Mouse (Mus musculus) forebrain, postnatal 0 days (tissue): Measurements from ENCODE around the gene Gramd1c. TPM values are rescaled to one million over a fixed set of nuclear protein-coding genes. Genes with fewer than 3 reads are reported as not detected.

Source experiments
- ATAC-seq: fragments of 200-750 bp; cut with Nextera tagmentation; 2 replicates; pipeline ENCODE4 v1.8.0; 2017; ENCODE audit warnings: mild to moderate bottlenecking, moderate library complexity
- DNase-seq: peaks from one replicate; pipeline ENCODE4 v3.0.0-alpha.2; 2015
- H3K27ac ChIP-seq: fragments of 300-500 bp; sonication (generic); 2 replicates; pipeline ENCODE4 v1.5.1; 2014; ENCODE audit warnings: low read depth, mild to moderate bottlenecking, antibody characterized with exemption, low read length, moderate library complexity, mixed read lengths
- H3K27me3 ChIP-seq: fragments of 300-500 bp; sonication (generic); 2 replicates; pipeline ENCODE4 v1.6.1; 2014; ENCODE audit warnings: mild to moderate bottlenecking, low read length, mixed read lengths; ENCODE audit not compliant: insufficient read depth
- H3K36me3 ChIP-seq: fragments of 300-500 bp; sonication (generic); 2 replicates; pipeline ENCODE4 v1.6.1; 2014; ENCODE audit warnings: mild to moderate bottlenecking, moderate library complexity; ENCODE audit not compliant: insufficient read depth
- H3K4me1 ChIP-seq: fragments of 300-500 bp; sonication (generic); 2 replicates; pipeline ENCODE4 v1.6.1; 2014; ENCODE audit warnings: antibody characterized with exemption; ENCODE audit not compliant: insufficient read depth
- H3K4me2 ChIP-seq: fragments of 300-500 bp; sonication (generic); 2 replicates; pipeline ENCODE4 v1.6.1; 2014; ENCODE audit warnings: low read depth, mild to moderate bottlenecking, moderate library complexity
- H3K4me3 ChIP-seq: fragments of 300-500 bp; sonication (generic); 2 replicates; pipeline ENCODE4 v1.5.1; 2014; ENCODE audit warnings: low read depth, low read length, mixed read lengths
- H3K9ac ChIP-seq: fragments of 300-500 bp; sonication (generic); 2 replicates; pipeline ENCODE4 v1.6.1; 2014; ENCODE audit warnings: mild to moderate bottlenecking
- H3K9me3 ChIP-seq: fragments of 300-500 bp; sonication (generic); 2 replicates; pipeline ENCODE4 v1.6.1; 2016; ENCODE audit warnings: low read length
- CTCF ChIP-seq: sonication (generic); IDR thresholded peaks from 2 replicates; pipeline ENCODE4 v1.5.1; 2016; ENCODE audit warnings: antibody characterized with exemption, control low read depth, low read depth
- WGBS: fragments of 180-500 bp; shearing (Covaris S2); extraction: QIAGEN DNeasy Blood & Tissue Kit; methylation state at CpG from one replicate; pipeline ENCODE4 v1.1.7; 2014; 5-methylcytosine and 5-hydroxymethylcytosine counted together
- polyA plus RNA-seq: library from polyadenylated mRNA; unstranded; fragments of >200 nt; fragmentation: Nextera tagmentation; extraction: Ambion mirVana; gene quantifications from 2 replicates; pipeline ENCODE4 v1.2.1, GENCODE M21; 2015
- total RNA-seq: library from RNA; depleted of rRNA; stranded (reverse); fragments of >200 nt; gene quantifications from 2 replicates; pipeline ENCODE4 v1.2.3, GENCODE M21; 2014

Gene Gramd1c
- total and polyA plus RNA-seq, 2 experiments from 2014 or later, result 2.1 to 4.4 TPM

DNA sequence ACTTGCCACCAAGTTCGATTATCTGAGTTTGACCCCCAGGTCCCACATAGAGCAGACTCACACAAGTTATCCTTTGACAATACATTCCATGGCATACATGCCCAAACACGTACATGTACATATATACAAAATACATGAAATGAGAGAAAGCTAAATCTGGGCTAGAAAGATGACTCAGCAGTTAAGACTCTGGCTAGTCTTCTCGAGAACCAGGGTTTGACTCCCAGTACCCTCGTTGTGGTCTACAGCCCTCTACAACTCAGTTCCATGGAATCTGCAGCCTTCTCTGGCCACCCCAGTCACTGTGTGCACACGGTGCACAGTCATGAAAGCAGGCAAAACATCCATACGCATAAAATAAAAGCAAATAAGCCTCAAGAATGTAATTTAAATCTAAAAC, 10.8 kb downstream of the Gramd1c start:
- Histone ChIP-seq H3K9me3 (no peaks in the 10 kb centered on the region), H3K27me3 (no peaks in the 10 kb centered on the region), H3K4me2 (no peak overlapping the region), H3K4me3 (no peak overlapping the region), H3K36me3 (no peaks in the 10 kb centered on the region), H3K4me1 (no peaks in the 10 kb centered on the region), H3K27ac (no peak overlapping the region), H3K9ac (no peak overlapping the region)
- TF ChIP-seq CTCF, result no peak
- DNase-seq, result no peak
- 91% methylated on average over 6 of the region's 6 CpGs for WGBS
- ATAC-seq, result no peak

DNA sequence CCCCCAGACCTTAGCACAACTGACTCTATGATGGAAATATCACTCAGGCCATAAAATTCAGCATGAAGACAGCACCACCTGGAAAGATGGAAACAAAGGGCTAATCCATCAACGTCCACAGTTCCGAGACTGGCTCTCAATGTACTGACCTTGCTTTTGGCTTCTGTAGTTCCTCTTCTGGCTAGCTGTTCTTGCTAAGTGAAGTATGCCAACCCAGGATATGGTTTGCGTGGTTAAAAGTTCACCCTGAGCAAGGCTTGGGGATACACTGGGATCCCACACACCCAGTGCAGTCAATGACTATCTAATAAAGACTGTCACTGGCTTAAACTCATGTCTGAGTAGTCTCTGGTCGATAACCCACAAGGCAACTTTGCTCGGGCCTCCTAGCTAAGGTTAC, 13.0 kb downstream of the Gramd1c start:
- TF ChIP-seq CTCF, result no peak
- Histone ChIP-seq H3K27ac (no peak overlapping the region), H3K9me3 (no peaks in the 10 kb centered on the region), H3K9ac (no peak overlapping the region), H3K4me2 (no peak overlapping the region), H3K36me3 (no peaks in the 10 kb centered on the region), H3K4me1 (no peaks in the 10 kb centered on the region), H3K27me3 (no peaks in the 10 kb centered on the region), H3K4me3 (no peak overlapping the region)
- ATAC-seq (no peak), DNase-seq (no peak)
- 88% methylated on average over 5 of the region's 5 CpGs for WGBS

DNA sequence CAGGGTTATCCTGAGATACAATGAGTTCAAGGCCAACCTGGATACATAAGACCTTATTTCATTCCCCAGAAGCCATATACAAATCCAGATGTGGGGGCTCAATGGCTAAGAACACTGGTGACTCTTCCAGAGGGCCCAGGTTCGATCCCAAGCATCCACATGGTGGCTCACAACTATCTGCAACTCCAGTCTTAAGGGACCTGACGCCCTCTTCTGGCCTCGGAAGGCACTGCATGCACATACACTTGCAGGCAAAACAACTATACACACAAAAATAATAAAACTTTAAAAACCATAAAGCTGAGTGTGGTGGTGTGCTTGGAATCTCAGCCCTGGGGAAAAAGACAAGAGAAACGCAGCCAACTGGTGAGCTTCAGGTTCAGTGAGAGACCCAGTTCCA, 24.0 kb downstream of the Gramd1c start:
- H3K4me2 ChIP-seq, result no peak overlapping the region
- no peaks in the 10 kb centered on the region for H3K27me3 ChIP-seq
- no peak for ATAC-seq
- no peak overlapping the region for H3K27ac ChIP-seq
- DNase-seq, result no peak
- H3K4me1 ChIP-seq, result no peaks in the 10 kb centered on the region
- no peak overlapping the region for H3K4me3 ChIP-seq
- 82% methylated on average over 4 of the region's 4 CpGs for WGBS
- H3K36me3 ChIP-seq, result no peaks in the 10 kb centered on the region
- TF ChIP-seq CTCF, result 0 out of 2 replicates have a peak, but pooled peaks have one; percentile 11
- no peak overlapping the region for H3K9ac ChIP-seq
- H3K9me3 ChIP-seq, result no peaks in the 10 kb centered on the region

DNA sequence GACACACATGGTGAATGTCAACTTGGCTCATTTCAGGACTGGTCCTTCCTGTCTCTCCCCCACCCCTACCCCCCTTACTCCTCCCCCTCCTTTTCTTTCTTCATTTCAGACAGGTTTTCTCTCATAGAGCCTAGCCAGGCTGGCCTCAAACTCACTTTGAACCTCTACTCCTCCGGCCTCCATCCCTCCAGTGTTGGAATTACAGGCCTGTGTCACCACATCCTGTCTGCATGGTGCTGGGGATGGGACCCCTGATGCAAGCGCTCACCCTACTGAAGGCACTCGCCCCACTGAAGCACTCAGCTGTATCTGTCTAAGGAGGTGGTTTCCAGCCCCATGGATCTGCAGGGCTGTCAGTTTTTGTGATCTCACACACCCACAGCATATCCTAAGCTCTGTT, 27.9 kb downstream of the Gramd1c start:
- Histone ChIP-seq H3K36me3 (no peaks in the 10 kb centered on the region), H3K9me3 (no peaks in the 10 kb centered on the region), H3K27ac (no peak overlapping the region), H3K9ac (no peak overlapping the region), H3K4me1 (no peaks in the 10 kb centered on the region), H3K4me2 (no peak overlapping the region), H3K4me3 (no peak overlapping the region), H3K27me3 (no peaks in the 10 kb centered on the region)
- TF ChIP-seq CTCF, result no peak
- DNase-seq (no peak), ATAC-seq (no peak)
- 85% methylated on average over 3 of the region's 3 CpGs for WGBS

DNA sequence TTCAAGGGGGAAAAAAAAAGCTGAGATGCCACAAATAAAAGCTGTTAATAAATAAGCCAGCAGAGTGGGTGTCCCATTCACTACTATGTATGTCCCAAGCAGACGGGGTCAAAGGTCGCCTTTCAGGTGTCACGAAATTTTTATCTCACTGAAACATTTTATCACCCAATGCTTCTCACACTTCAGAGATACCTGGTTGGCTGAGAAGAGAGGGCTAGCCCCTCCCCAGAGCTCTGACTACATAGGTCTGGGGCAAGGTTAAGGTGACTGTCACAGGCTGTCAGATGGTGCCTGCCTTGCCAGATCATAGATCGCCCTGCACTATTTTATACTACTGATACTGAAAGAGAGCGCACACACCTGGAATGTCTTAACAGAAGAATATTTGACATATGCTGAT, 29.8 kb downstream of the Gramd1c start:
- TF ChIP-seq CTCF, result no peak
- DNase-seq (no peak), ATAC-seq (no peak)
- H3K4me1 ChIP-seq, result no peaks in the 10 kb centered on the region
- no peaks in the 10 kb centered on the region for H3K36me3 ChIP-seq
- no peaks in the 10 kb centered on the region for H3K9me3 ChIP-seq
- no peak overlapping the region for H3K27ac ChIP-seq
- WGBS, result 91% methylated on average over 5 of the region's 5 CpGs
- H3K4me2 ChIP-seq, result no peak overlapping the region
- no peak overlapping the region for H3K9ac ChIP-seq
- no peaks in the 10 kb centered on the region for H3K27me3 ChIP-seq
- H3K4me3 ChIP-seq, result no peak overlapping the region

DNA sequence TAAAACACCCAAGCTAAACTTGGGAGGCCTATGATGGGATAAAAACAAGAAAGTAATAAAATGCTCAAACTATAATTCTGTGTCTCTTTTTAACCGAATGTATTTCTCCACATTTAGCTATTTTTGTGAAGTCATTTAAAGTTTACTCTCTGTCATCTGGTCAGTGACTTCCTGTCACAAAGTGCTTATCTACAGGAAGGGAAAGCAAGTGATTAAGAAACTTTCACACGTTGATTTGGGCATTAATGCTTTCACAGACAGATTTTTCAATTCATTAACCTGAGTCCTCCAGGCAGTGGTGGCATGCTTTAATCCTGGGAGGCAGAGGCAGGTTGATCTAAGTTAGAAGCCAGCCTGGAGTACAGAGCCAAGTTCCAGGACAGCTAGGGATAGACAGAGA, 33.9 kb downstream of the Gramd1c start:
- H3K27me3 ChIP-seq, result no peaks in the 10 kb centered on the region
- no peaks in the 10 kb centered on the region for H3K9me3 ChIP-seq
- DNase-seq, result no peak
- TF ChIP-seq CTCF, result no peak
- H3K4me2 ChIP-seq, result no peak overlapping the region
- H3K4me3 ChIP-seq, result no peak overlapping the region
- no peak for ATAC-seq
- H3K9ac ChIP-seq, result no peak overlapping the region
- WGBS, result 67% methylated on average over 2 of the region's 2 CpGs
- no peaks in the 10 kb centered on the region for H3K4me1 ChIP-seq
- H3K36me3 ChIP-seq, result no peaks in the 10 kb centered on the region
- H3K27ac ChIP-seq, result no peak overlapping the region

DNA sequence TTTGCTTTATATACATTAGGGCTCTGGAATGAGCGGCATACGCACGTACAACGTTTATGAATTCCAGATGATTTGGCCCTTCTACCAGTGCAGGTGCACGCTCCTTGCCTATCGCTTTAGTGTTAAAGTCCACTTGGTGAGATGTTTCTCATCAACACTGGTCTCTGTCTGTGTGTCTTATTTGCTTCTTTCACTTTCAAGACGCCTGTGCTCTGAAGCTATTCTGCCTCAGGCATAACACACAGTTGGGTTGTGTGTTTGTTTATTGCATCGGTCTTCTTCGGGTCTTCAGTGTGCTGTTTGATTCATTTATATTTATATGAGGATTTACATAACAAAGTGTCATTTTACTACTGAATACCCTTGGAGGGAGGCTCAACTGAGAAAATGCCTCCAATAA, 36.3 kb downstream of the Gramd1c start:
- Histone ChIP-seq H3K9ac (no peak overlapping the region), H3K36me3 (no peaks in the 10 kb centered on the region), H3K4me3 (no peak overlapping the region), H3K4me1 (no peaks in the 10 kb centered on the region), H3K4me2 (no peak overlapping the region), H3K9me3 (no peaks in the 10 kb centered on the region), H3K27ac (no peak overlapping the region), H3K27me3 (no peaks in the 10 kb centered on the region)
- TF ChIP-seq CTCF, result no peak
- ATAC-seq, result no peak
- no peak for DNase-seq
- 79% methylated on average over 9 of the region's 9 CpGs for WGBS

DNA sequence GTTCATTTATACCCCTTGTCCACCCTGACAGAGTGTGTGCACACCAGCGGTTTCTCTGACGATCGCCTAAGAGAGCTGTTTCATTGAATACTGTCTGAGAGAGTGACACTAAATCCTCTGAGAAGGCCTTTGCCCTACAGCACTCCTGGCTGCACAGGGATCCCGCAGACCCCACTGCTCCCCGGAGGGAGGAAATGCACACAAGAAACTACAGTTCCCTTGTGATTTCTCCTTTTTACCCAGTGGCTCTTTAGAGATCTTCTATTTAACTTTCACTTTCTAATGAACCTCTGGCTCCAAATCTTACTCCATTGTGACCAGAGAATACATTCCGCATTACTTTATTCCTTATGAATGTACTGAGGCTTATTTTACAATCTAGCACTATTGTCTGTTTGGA, 36.9 kb downstream of the Gramd1c start:
- Histone ChIP-seq H3K9ac (no peak overlapping the region), H3K27ac (no peak overlapping the region), H3K4me1 (no peaks in the 10 kb centered on the region), H3K27me3 (no peaks in the 10 kb centered on the region), H3K36me3 (no peaks in the 10 kb centered on the region), H3K9me3 (no peaks in the 10 kb centered on the region), H3K4me2 (no peak overlapping the region), H3K4me3 (no peak overlapping the region)
- no peak for ATAC-seq
- no peak for DNase-seq
- WGBS, result 54% methylated on average over 6 of the region's 6 CpGs
- TF ChIP-seq CTCF, result no peak
